Mouse (Mus musculus): ENCODE results near the gene Pmm2. TPM values are rescaled to one million over a fixed set of nuclear protein-coding genes. Genes with fewer than 3 reads are reported as not detected.

Pmm2 gene
- polyA plus RNA-seq, 1 experiment = 58.5 TPM

DNA sequence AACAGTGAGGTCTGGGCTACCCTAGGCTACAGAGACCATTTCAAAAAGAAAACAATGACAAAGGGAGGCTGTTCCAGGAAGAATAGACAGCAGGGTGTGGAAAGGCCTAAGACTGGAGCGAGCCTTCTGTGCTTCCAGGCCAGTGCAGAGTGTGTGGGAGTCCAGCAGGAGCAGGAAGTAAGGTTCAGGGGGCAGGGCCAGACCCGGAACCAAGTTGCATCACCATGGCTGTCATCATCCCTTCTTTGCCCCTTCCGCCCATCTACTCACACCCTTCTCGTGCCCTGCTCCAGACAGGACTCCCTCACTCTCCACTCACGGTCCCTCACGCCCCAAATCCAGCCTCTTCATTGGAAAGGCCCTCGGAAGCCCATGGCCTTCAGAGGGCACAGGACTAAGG is 29.8 kb downstream of the Pmm2 start:
- H3K4me1 ChIP-seq (ENCODE audit: control insufficient read depth, insufficient read depth, low read length) = peaks cover 20% of the 10 kb centered on the region
- no peak overlapping the region for H3K27ac ChIP-seq (ENCODE audit: control insufficient read depth, insufficient read depth, low read depth, low read length)
- TF ChIP-seq CTCF (IDR thresholded peaks at IDR 0.05; ENCODE audit: control insufficient read depth, insufficient read depth, insufficient replicate concordance, low read depth, low read length) = no peak
- no peak for TF ChIP-seq POLR2A (IDR thresholded peaks at IDR 0.05; ENCODE audit: control insufficient read depth, low read depth, low read length)
- no peak overlapping the region for H3K4me3 ChIP-seq (ENCODE audit: control insufficient read depth, low read depth, low read length)
- H3K36me3 ChIP-seq (ENCODE audit: control insufficient read depth, insufficient read depth, low read length) = no peaks in the 10 kb centered on the region
- H3K27me3 ChIP-seq (ENCODE audit: control insufficient read depth, insufficient read depth, low read length) = no peaks in the 10 kb centered on the region

DNA sequence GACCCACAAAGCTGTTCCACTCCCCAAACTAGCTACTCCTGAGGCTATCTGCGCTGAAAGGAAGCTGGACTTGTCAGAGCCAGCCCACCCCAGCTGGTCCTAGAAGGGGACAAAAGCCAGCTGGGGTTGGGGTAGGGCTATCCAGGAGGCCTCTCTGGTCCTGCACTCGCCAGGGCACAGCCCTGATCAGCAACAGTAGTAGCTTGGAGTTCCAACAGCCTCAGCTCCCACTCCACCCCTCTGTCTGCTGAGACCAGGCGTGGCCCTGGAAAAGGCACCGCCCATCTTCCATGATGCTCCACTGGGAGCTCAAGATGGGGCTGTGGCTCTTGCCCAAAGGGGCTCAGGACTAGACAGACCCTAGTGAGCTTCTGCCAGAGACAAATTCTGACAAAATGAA is 30.3 kb downstream of the Pmm2 start:
- TF ChIP-seq CTCF (IDR thresholded peaks at IDR 0.05; ENCODE audit: control insufficient read depth, insufficient read depth, insufficient replicate concordance, low read depth, low read length) = no peak
- no peak for TF ChIP-seq POLR2A (IDR thresholded peaks at IDR 0.05; ENCODE audit: control insufficient read depth, low read depth, low read length)
- no peaks in the 10 kb centered on the region for H3K27me3 ChIP-seq (ENCODE audit: control insufficient read depth, insufficient read depth, low read length)
- no peaks in the 10 kb centered on the region for H3K36me3 ChIP-seq (ENCODE audit: control insufficient read depth, insufficient read depth, low read length)
- H3K4me3 ChIP-seq (ENCODE audit: control insufficient read depth, low read depth, low read length) = no peak overlapping the region
- no peak overlapping the region for H3K27ac ChIP-seq (ENCODE audit: control insufficient read depth, insufficient read depth, low read depth, low read length)
- peaks cover 20% of the 10 kb centered on the region for H3K4me1 ChIP-seq (ENCODE audit: control insufficient read depth, insufficient read depth, low read length)

GRCm38 (mm10) chr16:8668386-8668785 is 30.9 kb downstream of the Pmm2 start:
- H3K27ac ChIP-seq (ENCODE audit: control insufficient read depth, insufficient read depth, low read depth, low read length) = no peak overlapping the region
- H3K4me1 ChIP-seq (ENCODE audit: control insufficient read depth, insufficient read depth, low read length) = peaks cover 20% of the 10 kb centered on the region
- no peaks in the 10 kb centered on the region for H3K27me3 ChIP-seq (ENCODE audit: control insufficient read depth, insufficient read depth, low read length)
- no peak overlapping the region for H3K4me3 ChIP-seq (ENCODE audit: control insufficient read depth, low read depth, low read length)
- H3K36me3 ChIP-seq (ENCODE audit: control insufficient read depth, insufficient read depth, low read length) = no peaks in the 10 kb centered on the region
- TF ChIP-seq POLR2A (IDR thresholded peaks at IDR 0.05; ENCODE audit: control insufficient read depth, low read depth, low read length) (no peak), CTCF (IDR thresholded peaks at IDR 0.05; ENCODE audit: control insufficient read depth, insufficient read depth, insufficient replicate concordance, low read depth, low read length) (no peak)

DNA sequence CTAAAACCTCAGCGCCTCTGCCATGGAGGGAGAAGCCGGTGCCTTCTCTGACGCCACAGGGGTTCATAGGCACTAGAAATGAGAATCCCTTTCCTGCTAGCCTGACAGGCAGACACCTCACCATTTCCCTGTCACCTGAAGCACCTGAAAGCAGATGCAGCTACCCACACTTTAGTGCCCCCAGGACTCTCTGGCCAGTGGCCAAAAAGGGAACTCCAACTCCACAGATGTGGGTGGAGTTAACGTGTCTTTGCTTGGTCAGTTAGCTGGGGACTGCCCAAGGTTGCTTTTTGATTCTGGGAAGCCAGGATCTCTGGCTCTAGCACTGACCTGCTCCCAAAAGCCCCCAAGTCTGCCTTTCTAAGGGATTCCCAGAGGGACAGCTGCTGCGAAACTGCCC is 32.0 kb downstream of the Pmm2 start:
- Histone ChIP-seq H3K4me3 (ENCODE audit: control insufficient read depth, low read depth, low read length) (no peak overlapping the region), H3K4me1 (ENCODE audit: control insufficient read depth, insufficient read depth, low read length) (peaks cover 26% of the 10 kb centered on the region), H3K36me3 (ENCODE audit: control insufficient read depth, insufficient read depth, low read length) (no peaks in the 10 kb centered on the region), H3K27me3 (ENCODE audit: control insufficient read depth, insufficient read depth, low read length) (no peaks in the 10 kb centered on the region), H3K27ac (ENCODE audit: control insufficient read depth, insufficient read depth, low read depth, low read length) (no peak overlapping the region)
- TF ChIP-seq CTCF (IDR thresholded peaks at IDR 0.05; ENCODE audit: control insufficient read depth, insufficient read depth, insufficient replicate concordance, low read depth, low read length) = no peak
- TF ChIP-seq POLR2A (IDR thresholded peaks at IDR 0.05; ENCODE audit: control insufficient read depth, low read depth, low read length) = no peak

DNA sequence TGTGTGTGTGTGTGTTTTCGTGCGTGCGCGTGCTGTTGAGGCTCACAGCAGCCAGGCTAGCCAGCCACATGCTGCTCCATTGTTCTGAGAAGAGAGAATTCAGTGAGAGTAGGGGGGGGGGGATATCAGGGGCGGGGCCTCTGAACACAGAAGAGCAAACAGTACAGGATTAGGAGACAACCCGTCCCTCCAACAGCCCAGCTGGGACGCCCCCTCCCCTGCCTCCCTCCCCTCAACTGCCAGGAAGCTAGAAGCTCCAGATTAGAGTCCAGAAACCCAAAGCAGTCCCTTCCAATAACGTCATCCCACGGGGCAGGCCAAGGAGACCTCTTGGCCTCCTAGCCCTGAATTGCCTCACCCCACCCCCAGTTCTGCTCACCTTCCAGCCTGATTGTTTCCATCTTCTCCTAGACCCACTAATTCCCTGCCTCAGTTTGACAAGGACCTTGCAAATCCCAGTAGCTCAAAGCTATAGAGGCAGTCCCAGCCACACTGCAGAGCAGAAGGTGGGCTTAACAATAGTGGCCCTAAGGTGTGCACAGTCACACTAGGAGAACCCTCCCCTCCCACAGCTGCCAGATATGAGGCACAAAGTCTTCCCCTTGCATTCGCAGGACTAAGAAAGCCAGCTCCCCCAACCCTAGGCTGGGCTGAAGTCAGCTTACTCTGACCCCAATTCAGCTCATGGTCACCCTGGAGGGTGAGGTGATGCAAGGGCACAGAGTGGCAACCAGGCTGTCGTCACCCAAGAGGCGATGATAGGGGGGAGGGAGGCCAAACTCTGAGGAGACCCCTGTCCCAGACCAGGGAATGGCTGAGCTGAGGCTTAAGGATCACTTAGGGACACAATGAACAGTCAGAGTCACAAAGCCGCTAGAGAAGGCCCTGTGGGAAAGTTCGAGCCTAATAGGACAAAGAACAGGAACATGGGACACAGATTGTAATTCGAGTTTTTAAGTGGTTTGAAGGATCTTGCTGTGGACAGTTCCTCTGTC is 32.9 kb downstream of the Pmm2 start:
- H3K4me1 ChIP-seq (ENCODE audit: control insufficient read depth, insufficient read depth, low read length) = peaks cover 26% of the 10 kb centered on the region

DNA sequence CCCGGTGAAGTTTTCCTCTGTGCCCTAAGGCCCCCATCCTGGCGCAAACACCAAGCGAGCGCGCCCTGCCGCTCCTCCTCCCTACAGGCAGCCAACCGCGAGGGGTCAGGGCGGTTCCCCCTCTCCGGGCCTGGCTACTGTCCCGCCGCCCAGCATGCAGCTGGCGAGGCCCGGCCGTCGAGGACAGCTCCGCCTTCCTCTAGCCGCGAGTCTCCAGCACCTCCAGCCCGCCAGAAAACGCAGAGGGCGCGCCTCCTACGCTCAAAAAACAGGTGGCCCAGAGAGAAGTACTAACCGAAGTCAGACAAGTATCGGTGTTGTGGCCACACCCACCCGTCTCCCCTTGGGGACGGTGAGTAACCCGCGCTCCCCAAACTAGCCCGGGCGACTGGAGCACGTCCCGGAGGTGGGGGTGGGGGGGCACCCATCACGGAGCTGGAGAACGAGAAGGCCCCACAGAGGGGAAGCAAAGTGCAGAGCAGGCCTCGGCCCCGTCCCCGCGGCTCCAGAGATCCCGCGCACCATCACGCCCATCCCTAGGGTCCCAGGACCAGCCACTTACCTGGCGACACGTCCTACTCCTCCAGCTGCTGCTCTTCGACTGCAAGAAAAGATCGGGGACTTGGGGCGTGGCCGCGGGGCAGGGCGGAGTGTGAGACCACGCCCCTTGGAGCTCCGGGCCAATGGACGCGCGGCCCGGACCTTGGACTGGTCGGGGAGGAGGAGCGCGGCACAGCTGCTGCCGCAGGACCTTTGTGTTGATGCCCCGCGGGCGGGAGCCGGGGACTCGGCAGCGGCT is 34.3 kb downstream of the Pmm2 start, which contains the start of gene Carhsp1:
Gene Carhsp1, minus strand, starts transcription at position 605 of the 799 bp plus-strand sequence.
- H3K27me3 ChIP-seq (ENCODE audit: control insufficient read depth, insufficient read depth, low read length) = no peaks in the 10 kb centered on the region
- H3K27ac ChIP-seq (ENCODE audit: control insufficient read depth, insufficient read depth, low read depth, low read length) = peak within 1 kb of the TSS; percentile 67
- H3K4me3 ChIP-seq (ENCODE audit: control insufficient read depth, low read depth, low read length) = peak within 1 kb of the TSS; percentile 91
- H3K36me3 ChIP-seq (ENCODE audit: control insufficient read depth, insufficient read depth, low read length) = no peaks in the 10 kb centered on the region
- H3K4me1 ChIP-seq (ENCODE audit: control insufficient read depth, insufficient read depth, low read length) = peaks cover 18% of the 10 kb centered on the region
- TF ChIP-seq POLR2A (IDR thresholded peaks at IDR 0.05; ENCODE audit: control insufficient read depth, low read depth, low read length) (peak; percentile 73), CTCF (IDR thresholded peaks at IDR 0.05; ENCODE audit: control insufficient read depth, insufficient read depth, insufficient replicate concordance, low read depth, low read length) (no peak)

More for the DNA sequence above, 32.9 kb downstream of the Pmm2 start:
- no peaks in the 10 kb centered on the region for H3K36me3 ChIP-seq (ENCODE audit: control insufficient read depth, insufficient read depth, low read length)
- H3K27ac ChIP-seq (ENCODE audit: control insufficient read depth, insufficient read depth, low read depth, low read length) = no peak overlapping the region
- H3K27me3 ChIP-seq (ENCODE audit: control insufficient read depth, insufficient read depth, low read length) = no peaks in the 10 kb centered on the region
- TF ChIP-seq POLR2A (IDR thresholded peaks at IDR 0.05; ENCODE audit: control insufficient read depth, low read depth, low read length) = no peak
- no peak for TF ChIP-seq CTCF (IDR thresholded peaks at IDR 0.05; ENCODE audit: control insufficient read depth, insufficient read depth, insufficient replicate concordance, low read depth, low read length)
- no peak overlapping the region for H3K4me3 ChIP-seq (ENCODE audit: control insufficient read depth, low read depth, low read length)

DNA sequence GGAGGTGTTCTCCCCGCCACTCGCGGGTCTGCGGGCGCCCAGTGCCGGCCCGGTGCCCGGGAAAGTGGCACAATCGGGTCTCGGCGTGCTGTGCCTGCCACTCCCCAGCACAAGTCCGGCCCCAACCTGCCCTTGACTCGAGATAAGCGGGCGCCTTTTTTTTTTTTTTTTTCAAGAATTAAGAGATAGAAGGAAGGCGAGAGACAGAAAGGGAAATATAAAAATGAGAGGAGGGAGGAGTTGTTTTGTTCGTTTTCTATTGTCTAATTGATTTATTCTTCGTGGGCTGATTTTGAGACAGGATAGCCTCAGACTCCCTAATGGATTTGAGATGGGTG is 34.8 kb downstream of the Pmm2 start:
- H3K4me1 ChIP-seq (ENCODE audit: control insufficient read depth, insufficient read depth, low read length) = peaks cover 18% of the 10 kb centered on the region
- peak overlapping the region; percentile 91 for H3K4me3 ChIP-seq (ENCODE audit: control insufficient read depth, low read depth, low read length)
- TF ChIP-seq POLR2A (IDR thresholded peaks at IDR 0.05; ENCODE audit: control insufficient read depth, low read depth, low read length) (no peak), CTCF (IDR thresholded peaks at IDR 0.05; ENCODE audit: control insufficient read depth, insufficient read depth, insufficient replicate concordance, low read depth, low read length) (no peak)
- no peaks in the 10 kb centered on the region for H3K27me3 ChIP-seq (ENCODE audit: control insufficient read depth, insufficient read depth, low read length)
- H3K36me3 ChIP-seq (ENCODE audit: control insufficient read depth, insufficient read depth, low read length) = no peaks in the 10 kb centered on the region
- H3K27ac ChIP-seq (ENCODE audit: control insufficient read depth, insufficient read depth, low read depth, low read length) = no peak overlapping the region
